Mouse (Mus musculus) liver, embryonic 14.5 days (tissue): ENCODE data around the gene Slc12a3.

Source experiments
- CTCF ChIP-seq: IDR thresholded peaks from 2 replicates; pipeline ENCODE4 v1.5.1; 2016; ENCODE audit warnings: antibody characterized with exemption, low read depth, control low read depth
- EP300 ChIP-seq: IDR thresholded peaks from 2 replicates; pipeline ENCODE4 v1.6.1; 2016; ENCODE audit warnings: antibody characterized with exemption, low read depth

- no peak for TF ChIP-seq CTCF
- no peak for TF ChIP-seq EP300
These were observed 50.7 kb downstream of the Slc12a3 start for GRCm38 (mm10) chr8:94379686-94380085.
